Mouse (Mus musculus) lung, postnatal 25 days (tissue): ENCODE data around the gene Ift20.

Source experiments
- DNase-seq: peaks from one replicate; pipeline ENCODE4 v3.0.0; 2022; ENCODE audit warnings: low spot score

Ift20 gene

GRCm38 (mm10) chr11:78536080-78536689, at the start of gene Ift20, which contains the start of gene Tnfaip1:
TSS of gene Ift20 (plus strand) at chr11:78536361.
TSS of gene Tnfaip1 (minus strand) at chr11:78536332.
- peak; percentile 100 for DNase-seq

GRCm38 (mm10) chr11:78488168-78488567, 48.0 kb upstream of the Ift20 start:
- peak; percentile 70 for DNase-seq

DNA sequence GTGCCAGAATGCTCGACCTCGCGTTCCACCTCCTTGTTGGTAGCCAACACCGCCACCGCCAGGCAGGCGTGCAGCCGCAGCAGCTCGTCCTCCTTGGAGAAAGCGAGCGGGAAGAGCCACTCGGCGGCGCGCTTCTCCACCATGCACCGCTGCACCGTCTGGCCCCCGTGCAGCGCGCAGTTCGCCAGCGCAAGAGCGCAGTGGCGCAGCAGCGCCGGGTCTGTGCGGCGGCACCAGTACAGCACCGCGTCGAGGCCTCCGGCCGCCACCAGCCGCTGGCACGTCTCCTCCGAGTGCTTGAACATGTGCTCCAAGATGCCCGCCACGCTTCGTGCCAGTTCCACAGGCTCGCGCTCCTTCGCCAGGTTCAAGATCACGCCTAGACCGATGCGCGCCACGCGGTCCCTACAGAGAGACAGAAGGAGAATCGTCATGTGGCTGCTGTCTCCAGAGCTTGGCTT, 45.4 kb upstream of the Ift20 start:
- no peak for DNase-seq

DNA sequence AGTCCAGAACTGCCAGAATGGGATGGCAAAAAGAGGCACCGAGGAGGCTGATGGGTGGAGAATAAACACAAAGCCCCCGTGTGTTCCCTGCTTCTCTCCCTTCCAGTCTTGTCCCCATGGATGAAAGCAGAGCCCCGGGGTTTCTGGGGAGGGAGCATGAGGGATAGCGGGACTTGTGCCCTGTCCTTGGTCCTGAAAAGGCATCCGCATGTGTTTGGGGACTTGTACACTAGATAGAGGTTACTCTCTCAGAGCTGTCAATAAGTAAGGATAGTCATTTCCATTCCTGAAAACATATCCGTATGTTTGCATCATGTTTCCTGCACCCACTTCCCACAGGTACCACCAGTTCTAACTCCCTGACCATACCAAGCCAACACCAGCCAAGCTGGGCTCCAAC, 40.3 kb upstream of the Ift20 start:
- DNase-seq, result peak; percentile 7

DNA sequence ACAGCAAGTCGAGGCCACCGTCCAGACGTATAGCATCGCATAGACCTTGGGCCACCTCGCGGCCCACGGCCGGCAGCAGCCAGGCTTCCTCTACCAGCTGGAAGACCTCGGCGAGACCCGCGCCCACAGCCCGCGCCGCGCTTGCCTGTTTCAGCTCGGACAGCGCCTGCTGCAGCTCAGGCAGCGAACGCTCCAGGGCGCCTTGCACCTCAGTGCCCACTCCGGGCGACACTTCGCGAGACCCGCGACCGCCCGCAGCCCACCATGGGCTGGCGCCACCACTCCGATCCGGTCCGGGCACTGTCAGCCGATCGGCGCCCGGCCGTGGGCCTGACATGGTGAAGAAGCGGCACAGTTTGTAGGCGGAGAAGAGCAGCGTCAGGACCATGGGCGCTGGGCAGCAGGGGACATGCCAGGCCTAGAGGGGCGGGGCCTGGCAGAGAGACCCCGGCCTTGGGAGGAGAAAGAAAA, 39.1 kb upstream of the Ift20 start:
- DNase-seq, result no peak

DNA sequence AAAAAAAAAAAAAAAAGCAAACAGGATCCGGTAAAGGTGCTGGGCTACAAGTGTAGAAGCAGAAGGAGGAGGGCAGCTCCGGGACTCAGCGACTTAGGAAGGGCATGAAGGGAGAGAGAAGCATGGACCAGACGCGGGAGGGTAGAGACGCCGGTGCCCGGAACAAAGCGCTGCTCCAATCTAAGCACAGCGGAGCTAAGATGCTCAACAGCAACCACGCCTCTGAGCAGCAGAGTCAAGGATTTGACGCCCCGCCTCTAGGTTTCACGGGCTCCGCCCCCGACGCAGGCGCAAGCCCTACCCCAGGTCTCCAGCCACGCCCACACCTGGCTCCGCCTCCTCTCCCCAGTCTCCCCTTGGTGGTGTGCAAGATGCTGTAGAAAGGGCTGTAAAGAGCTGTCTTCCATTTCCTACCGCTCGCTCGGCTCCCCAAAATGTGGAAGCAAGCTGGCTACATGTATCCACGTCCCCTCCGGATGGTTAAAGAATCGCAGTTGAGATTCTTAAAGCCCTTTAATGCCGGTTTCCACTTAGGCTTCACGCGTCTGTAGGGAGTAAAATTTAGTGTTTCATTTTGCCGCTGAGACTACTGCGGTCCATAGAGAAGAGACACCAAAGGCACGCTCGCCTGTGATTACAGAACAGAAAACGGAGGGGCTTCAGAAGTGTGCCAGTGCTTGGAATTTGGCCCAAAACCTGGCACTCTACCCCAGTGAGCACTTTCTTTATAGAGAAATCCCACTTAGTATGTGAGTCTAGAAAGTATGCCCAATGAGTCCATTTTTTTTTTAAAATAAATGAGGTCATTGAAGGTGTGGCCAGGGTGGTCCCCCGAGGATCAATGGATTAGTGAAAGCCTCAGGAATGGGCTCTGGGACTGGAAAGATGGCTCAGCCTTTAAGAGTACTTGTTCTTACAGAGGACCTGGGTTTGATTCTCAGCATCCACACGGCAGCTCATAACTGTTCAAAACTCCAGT, 38.3 kb upstream of the Ift20 start, which contains the start of gene Sarm1:
TSS of gene Sarm1 (minus strand) at position 211 of the 979 bp plus-strand sequence.
- peak; percentile 93 for DNase-seq

- DNase-seq, result no peak
Observed at GRCm38 (mm10) chr11:78499004-78499403, 37.2 kb upstream of the Ift20 start, which contains the start of gene Vtn. TSS of gene Vtn (plus strand) at chr11:78499091.

GRCm38 (mm10) chr11:78499543-78499942, 36.6 kb upstream of the Ift20 start:
- DNase-seq, result no peak

DNA sequence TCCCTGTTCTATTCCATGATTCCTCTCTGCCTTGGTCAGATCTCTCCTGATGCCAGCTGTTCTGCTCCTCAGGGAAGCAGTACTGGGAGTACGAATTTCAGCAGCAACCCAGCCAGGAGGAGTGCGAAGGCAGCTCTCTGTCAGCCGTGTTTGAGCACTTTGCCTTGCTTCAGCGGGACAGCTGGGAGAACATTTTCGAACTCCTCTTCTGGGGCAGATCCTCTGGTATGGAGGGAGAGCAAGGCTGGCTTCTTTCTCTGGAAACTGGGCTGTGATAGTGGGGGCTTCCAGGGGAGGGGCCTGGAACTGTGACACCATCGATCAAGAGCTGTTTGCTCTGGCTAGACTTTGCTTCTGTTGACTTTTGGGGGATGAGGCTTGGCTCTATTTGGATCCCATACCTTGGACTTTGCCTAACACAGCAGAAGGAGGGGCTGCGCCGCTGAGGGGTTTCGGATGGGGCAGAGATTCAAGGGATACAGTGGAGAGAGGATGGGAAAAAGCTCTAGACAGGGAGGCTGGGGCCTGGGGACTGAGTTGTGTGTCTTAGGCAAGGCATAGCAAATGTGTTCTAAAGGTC, 35.4 kb upstream of the Ift20 start:
- no peak for DNase-seq

DNA sequence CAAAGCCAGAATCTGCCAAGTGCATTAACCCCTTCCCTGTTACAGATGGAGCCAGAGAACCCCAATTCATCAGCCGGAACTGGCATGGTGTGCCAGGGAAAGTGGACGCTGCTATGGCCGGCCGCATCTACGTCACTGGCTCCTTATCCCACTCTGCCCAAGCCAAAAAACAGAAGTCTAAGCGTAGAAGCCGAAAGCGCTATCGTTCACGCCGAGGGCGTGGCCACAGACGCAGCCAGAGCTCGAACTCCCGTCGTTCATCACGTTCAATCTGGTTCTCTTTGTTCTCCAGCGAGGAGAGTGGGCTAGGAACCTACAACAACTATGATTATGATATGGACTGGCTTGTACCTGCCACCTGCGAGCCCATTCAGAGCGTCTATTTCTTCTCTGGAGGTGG, 34.6 kb upstream of the Ift20 start:
- no peak for DNase-seq

GRCm38 (mm10) chr11:78502909-78503650, 33.1 kb upstream of the Ift20 start, which contains the start of gene Sebox:
TSS of gene Sebox (plus strand) at chr11:78503447.
- no peak for DNase-seq

- DNase-seq, result no peak
Observed at GRCm38 (mm10) chr11:78505430-78505829, 30.7 kb upstream of the Ift20 start.

- DNase-seq, result no peak
Observed at GRCm38 (mm10) chr11:78509148-78509547, 27.0 kb upstream of the Ift20 start.

GRCm38 (mm10) chr11:78512025-78512957, 23.9 kb upstream of the Ift20 start, which contains the start of the genes Tmem199 and Poldip2:
TSS of gene Tmem199 (minus strand) at chr11:78512172.
TSS of gene Poldip2 (plus strand) at chr11:78512193.
- peak; percentile 92 for DNase-seq

DNA sequence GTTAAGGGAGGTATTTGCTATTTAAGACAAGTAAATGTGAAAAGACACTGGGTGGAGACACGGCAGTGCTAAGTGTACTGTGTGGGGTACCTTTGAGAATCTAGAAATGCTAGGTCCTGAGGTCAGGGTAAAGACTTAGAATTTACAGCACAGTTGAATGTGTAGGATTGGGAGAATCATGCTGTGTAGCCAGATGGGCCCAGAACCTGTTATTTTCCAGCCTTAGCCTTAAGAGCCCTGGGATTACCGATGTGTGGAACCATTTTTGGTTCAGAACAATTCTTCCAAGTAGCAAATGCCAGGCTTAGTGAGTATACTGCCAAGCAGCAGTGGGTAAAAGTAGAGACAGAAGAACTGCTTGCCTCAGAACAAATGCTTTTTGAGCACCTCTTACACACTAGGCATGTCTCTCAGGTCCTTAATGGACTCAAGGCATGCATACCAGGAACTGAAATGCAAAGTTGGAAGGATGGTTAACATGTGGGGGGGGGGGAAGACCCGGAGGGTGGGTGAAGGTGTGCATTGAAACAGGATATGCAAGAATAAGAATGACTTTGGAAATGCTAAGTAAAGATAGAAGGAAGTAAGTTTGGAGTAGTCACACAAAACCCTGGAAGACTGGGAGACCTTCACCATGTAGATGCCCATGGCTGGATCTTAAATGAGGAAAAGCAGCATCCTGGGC, 22.9 kb upstream of the Ift20 start:
- DNase-seq, result no peak

- no peak for DNase-seq
Observed at GRCm38 (mm10) chr11:78515549-78516325, 20.4 kb upstream of the Ift20 start.

DNA sequence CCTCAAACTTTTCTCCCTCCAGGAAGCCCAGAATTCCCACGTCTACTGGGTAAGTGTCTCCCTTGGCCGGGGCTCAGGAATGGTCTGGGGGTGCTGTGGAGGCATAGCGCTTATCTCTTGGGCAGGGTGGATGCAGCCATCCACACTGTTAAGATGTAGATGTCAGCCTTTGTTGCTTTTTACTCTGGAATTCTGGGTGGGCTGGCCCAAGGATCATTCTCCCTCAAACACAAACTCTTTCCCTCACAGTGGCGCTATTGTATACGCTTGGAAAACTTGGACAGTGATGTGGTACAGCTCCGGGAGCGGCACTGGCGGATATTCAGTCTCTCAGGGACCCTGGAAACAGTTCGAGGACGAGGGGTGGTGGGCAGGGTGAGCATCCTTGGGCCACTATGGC, 17.2 kb upstream of the Ift20 start:
- DNase-seq, result no peak

GRCm38 (mm10) chr11:78521880-78522279, 14.3 kb upstream of the Ift20 start:
- no peak for DNase-seq

GRCm38 (mm10) chr11:78522481-78522997, 13.6 kb upstream of the Ift20 start:
- DNase-seq, result peak; percentile 66
